Mouse (Mus musculus) gastrocnemius, postnatal 4 days (tissue): Measurements from ENCODE around the gene Ctrb1. TPM values are rescaled to one million over a fixed set of nuclear protein-coding genes. Genes with fewer than 3 reads are reported as not detected.

Experiments
- microRNA-seq: library from miRNA; unstranded; fragments of <30 nt; microRNA quantifications from one replicate; pipeline ENCODE4 v1.2.0, GENCODE M21; 2021
- total RNA-seq, 2 experiments: library from RNA; stranded (reverse); gene quantifications; 2 replicates each; pipeline ENCODE4 v1.2.3; 2021

The Ctrb1 gene
- total RNA-seq, 2 experiments from 2014 or later = 0.32 TPM; not detected in 1

Small RNA genes within 50 kb of the gene (microRNA-seq; reads per million reads assigned to microRNA genes)
- gene Mir7076 = not detected

Other genes with a start within 250 kb of the Ctrb1 start
- 10 to 100 TPM; 13.0 to 13.3 TPM for gene Wdr59, start 168.9 kb downstream of the Ctrb1 start, total RNA-seq
- 10 to 100 TPM; 69.2 to 70.8 TPM for gene Znrf1, start 154.9 kb downstream of the Ctrb1 start, total RNA-seq
- 1 to 10 TPM; 3.7 TPM for gene Ldhd, start 60.6 kb downstream of the Ctrb1 start, total RNA-seq
- 10 to 100 TPM; 10.1 to 11.4 TPM for gene Zfp1, start 47.6 kb downstream of the Ctrb1 start, total RNA-seq
- 10 to 100 TPM; 35.1 to 36.5 TPM for gene Bcar1, start 52.8 kb upstream of the Ctrb1 start, total RNA-seq
- gene Cfdp1, start 163.3 kb upstream of the Ctrb1 start, total RNA-seq = 10 to 100 TPM; 59.8 to 67.7 TPM
- 1 to 10 TPM; 2.0 to 2.9 TPM for gene Tmem170, start 185.7 kb upstream of the Ctrb1 start, total RNA-seq
- gene Chst5, start 219.4 kb upstream of the Ctrb1 start, total RNA-seq = 1 to 10 TPM; 3.4 to 4.7 TPM
- 1 to 10 TPM; 3.4 to 3.9 TPM for gene Tmem231, start 242.9 kb upstream of the Ctrb1 start, total RNA-seq
- gene Gabarapl2, start 249.7 kb upstream of the Ctrb1 start, total RNA-seq = 10 to 100 TPM; 72.7 to 74.9 TPM